Mouse (Mus musculus) bone marrow, adult 2 months (tissue): Measurements from ENCODE around the gene Atxn7l1. TPM values are rescaled to one million over a fixed set of nuclear protein-coding genes. Genes with fewer than 3 reads are reported as not detected.
"Not testable (repeated sequence)": the region's sequence is repeated elsewhere in the genome, so short reads cannot be mapped to it uniquely, and the experiment has no call there.

Experiments
- H3K27ac ChIP-seq: fragments of 200-500 bp; 2 replicates; pipeline ENCODE4 v1.5.1; 2012; ENCODE audit warnings: low read depth, mild to moderate bottlenecking, control low read depth, inconsistent platforms, low read length; ENCODE audit not compliant: control insufficient read depth, poor library complexity, insufficient read depth
- H3K4me1 ChIP-seq: fragments of 200-500 bp; 2 replicates; pipeline ENCODE4 v1.6.1; 2011; ENCODE audit warnings: low read length; ENCODE audit not compliant: control insufficient read depth, insufficient read depth
- H3K4me3 ChIP-seq: fragments of 200-500 bp; replicated peaks from 2 replicates; pipeline ENCODE3; 2011; ENCODE audit warnings: mild to moderate bottlenecking, low read depth, low read length, control low read depth; ENCODE audit not compliant: control insufficient read depth
- CTCF ChIP-seq: fragments of 200-500 bp; IDR thresholded peaks from 2 replicates; pipeline ENCODE4 v1.5.1; 2011; ENCODE audit warnings: low read length, control low read depth; ENCODE audit not compliant: control insufficient read depth, insufficient read depth
- POLR2A ChIP-seq: fragments of 200-500 bp; IDR thresholded peaks from 2 replicates; pipeline ENCODE4 v1.6.1; 2011; ENCODE audit warnings: low read depth, mild to moderate bottlenecking, control low read depth, low read length, borderline replicate concordance; ENCODE audit not compliant: control insufficient read depth
- WGBS: fragments of 180-500 bp; shearing (Covaris S2); methylation state at CpG from one replicate; pipeline ENCODE4 v1.1.7; 2018; 5-methylcytosine and 5-hydroxymethylcytosine counted together
- polyA plus RNA-seq: library from polyadenylated mRNA; stranded (reverse); fragments of >200 nt; gene quantifications from 2 replicates; pipeline ENCODE4 v1.2.4, GENCODE M21; 2011; ENCODE audit warnings: low replicate concordance; ENCODE audit not compliant: missing spikeins, insufficient read depth, insufficient read length

Gene Atxn7l1
- polyA plus RNA-seq, 1 experiment, result 52.4 TPM

- Histone ChIP-seq H3K4me1 (peaks cover 4% of the 10 kb centered on the region; the same call in 1 of the 2 replicates), H3K27ac (no peak overlapping the region), H3K4me3 (no peak overlapping the region)
- TF ChIP-seq POLR2A (no peak), CTCF (no peak)
- 51% methylated on average over 7 of the region's 7 CpGs for WGBS
These were observed 9.0 kb downstream of the Atxn7l1 start for GRCm38 (mm10) chr12:33156334-33157018.

DNA sequence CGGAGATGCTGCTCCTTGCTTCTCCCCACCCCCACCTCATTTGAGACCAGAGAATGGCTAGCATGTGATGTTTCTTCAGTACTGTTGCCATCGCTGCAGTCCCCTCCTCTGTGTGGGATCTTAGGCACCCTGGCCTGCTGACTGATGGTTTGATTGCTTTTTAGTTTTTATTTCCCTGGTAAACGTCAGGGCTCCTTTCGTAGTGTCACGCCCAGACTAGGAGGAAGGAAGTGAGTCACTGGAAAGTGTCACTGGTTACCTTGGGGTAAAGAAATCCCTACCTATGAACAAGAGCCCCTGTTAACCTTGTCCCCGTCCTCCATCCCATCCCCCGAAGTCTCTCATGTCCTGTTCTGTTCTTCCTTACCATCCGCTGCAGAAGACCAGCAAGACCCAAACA is 10.8 kb downstream of the Atxn7l1 start:
- no peak for TF ChIP-seq CTCF
- no peak for TF ChIP-seq POLR2A
- 58% methylated on average over 8 of the region's 8 CpGs for WGBS
- no peak overlapping the region for H3K4me3 ChIP-seq
- H3K27ac ChIP-seq, result no peak overlapping the region
- H3K4me1 ChIP-seq, result peaks cover 4% of the 10 kb centered on the region; the same call in 1 of the 2 replicates

- TF ChIP-seq POLR2A (no peak), CTCF (no peak)
- H3K4me3 ChIP-seq, result no peak overlapping the region
- peaks cover 4% of the 10 kb centered on the region; the same call in 1 of the 2 replicates for H3K4me1 ChIP-seq
- H3K27ac ChIP-seq, result peak overlapping the region; percentile 9; the same call in 1 of the 2 replicates
- 12% methylated on average over 7 of the region's 7 CpGs for WGBS
These were observed 12.9 kb downstream of the Atxn7l1 start for GRCm38 (mm10) chr12:33160406-33160805.

DNA sequence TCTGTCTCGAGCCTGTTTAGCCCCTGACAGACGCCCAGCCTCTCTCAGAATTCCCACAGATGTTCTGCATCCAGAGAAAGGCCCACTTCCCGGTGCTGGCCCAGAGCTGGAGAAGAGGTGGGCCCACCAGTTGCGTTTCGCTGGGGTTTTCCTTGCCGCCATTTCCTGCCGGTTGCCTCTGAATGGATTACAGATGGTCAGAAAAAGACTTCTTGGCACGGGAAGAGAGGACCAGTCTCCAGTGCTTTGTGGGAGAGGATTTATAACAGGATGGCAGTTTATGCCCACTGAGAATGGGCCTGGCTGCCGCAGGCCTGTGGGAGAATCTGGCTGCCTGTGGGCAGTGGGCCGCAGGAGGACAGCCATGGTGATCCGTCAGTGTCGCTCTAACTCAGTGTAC is 15.0 kb downstream of the Atxn7l1 start:
- Histone ChIP-seq H3K27ac (no peak overlapping the region), H3K4me3 (no peak overlapping the region), H3K4me1 (peaks cover 2% of the 10 kb centered on the region)
- TF ChIP-seq CTCF, result no peak
- no peak for TF ChIP-seq POLR2A
- WGBS, result 92% methylated on average over 12 of the region's 12 CpGs

GRCm38 (mm10) chr12:33164019-33164418 is 16.5 kb downstream of the Atxn7l1 start:
- not testable (repeated sequence) for H3K4me3 ChIP-seq, H3K4me1 ChIP-seq, H3K27ac ChIP-seq
- WGBS, result 91% methylated on average over 5 of the region's 5 CpGs

DNA sequence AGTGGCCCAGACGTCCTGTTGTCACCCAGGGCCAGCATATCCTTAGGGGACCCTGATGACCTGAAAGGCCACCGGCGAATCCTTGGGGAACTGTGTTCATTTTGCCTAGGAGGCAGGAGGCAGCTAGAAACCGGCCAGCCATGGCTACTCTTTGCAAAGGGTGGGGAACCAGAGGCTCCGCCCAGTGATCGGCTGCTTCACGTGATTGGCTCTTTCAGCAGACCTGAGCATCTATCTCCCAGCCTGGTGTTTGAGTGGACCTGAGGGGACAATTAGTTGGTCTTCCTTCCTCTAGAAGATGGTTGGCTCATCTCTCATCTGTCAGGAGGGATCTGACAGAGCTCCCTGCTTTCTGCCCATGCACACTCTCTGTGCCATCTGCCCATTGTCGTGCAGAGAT is 19.2 kb downstream of the Atxn7l1 start:
- WGBS, result 78% methylated on average over 8 of the region's 8 CpGs
- Histone ChIP-seq H3K4me3 (no peak overlapping the region), H3K4me1 (no peaks in the 10 kb centered on the region; the same call in 1 of the 2 replicates), H3K27ac (no peak overlapping the region)
- TF ChIP-seq POLR2A, result no peak
- no peak for TF ChIP-seq CTCF

DNA sequence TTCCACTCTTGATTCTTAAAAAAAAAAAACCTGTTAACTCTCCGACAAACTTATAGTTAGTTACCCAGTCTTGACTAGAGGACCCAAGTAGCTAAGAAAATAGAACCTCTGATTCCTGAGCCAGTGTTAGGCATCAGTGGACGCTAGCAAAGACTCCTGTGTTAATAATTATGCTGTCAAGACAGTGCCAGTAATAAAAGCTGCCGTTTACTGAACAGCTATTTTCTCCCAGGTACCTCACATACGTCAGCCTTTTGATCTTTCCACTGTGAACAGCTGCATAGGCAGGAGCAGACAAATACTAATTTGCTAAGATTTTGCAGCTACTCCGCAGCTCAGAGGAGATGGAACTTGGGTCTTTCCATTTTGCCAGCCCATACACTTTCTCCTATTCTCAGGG is 20.1 kb downstream of the Atxn7l1 start:
- Histone ChIP-seq H3K4me1 (no peaks in the 10 kb centered on the region; the same call in 1 of the 2 replicates), H3K4me3 (no peak overlapping the region), H3K27ac (no peak overlapping the region)
- no peak for TF ChIP-seq CTCF
- TF ChIP-seq POLR2A, result no peak
- WGBS, result 83% methylated on average over 5 of the region's 5 CpGs

DNA sequence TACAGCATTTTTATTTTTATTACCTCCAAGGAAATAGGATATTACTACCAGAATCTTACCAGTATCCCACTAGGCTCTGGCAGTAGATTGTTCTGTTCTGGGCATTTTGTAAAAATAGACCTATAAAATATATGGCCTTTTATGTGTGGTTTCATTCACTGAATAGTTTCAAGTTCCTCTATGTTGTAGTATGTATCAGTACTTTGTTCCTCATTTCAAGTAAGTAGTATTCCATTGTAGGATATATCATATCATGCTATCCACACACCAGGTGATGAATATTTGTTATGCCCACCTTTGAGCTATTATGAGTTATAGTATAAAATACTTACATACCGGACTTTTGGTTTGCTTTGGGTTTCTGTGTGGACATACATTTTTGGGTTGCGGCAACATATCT is 21.0 kb downstream of the Atxn7l1 start:
- 87% methylated on average over 2 of the region's 2 CpGs for WGBS
- Histone ChIP-seq H3K4me3 (no peak overlapping the region), H3K27ac (no peak overlapping the region), H3K4me1 (no peaks in the 10 kb centered on the region; the same call in 1 of the 2 replicates)
- TF ChIP-seq CTCF, result no peak
- TF ChIP-seq POLR2A, result no peak
